Mouse (Mus musculus): ENCODE measurements around the gene St3gal2. TPM values are rescaled to one million over a fixed set of nuclear protein-coding genes. Genes with fewer than 3 reads are reported as not detected.

Gene St3gal2
- polyA plus RNA-seq, 1 experiment: 39.7 TPM

- no peaks in the 10 kb centered on the region for H3K36me3 ChIP-seq (ENCODE audit: control insufficient read depth, insufficient read depth)
- H3K4me2 ChIP-seq (ENCODE audit: low read depth): no peak overlapping the region
- TF ChIP-seq E2F4 (IDR thresholded peaks at IDR 0.05; ENCODE audit: insufficient read depth) (no peak), MYOG (IDR thresholded peaks at IDR 0.05; ENCODE audit: control insufficient read depth in 1 of 3, insufficient read depth in 1 of 3, insufficient read length in 2 of 3, low read depth in 2 of 3) (no peak), TCF12 (IDR thresholded peaks at IDR 0.05; ENCODE audit: insufficient read depth, poor library complexity, severe bottlenecking) (no peak), USF1 (IDR thresholded peaks at IDR 0.05; ENCODE audit: low read depth) (no peak), MYOD1 (IDR thresholded peaks at IDR 0.05; ENCODE audit: control insufficient read depth in 1 of 3, insufficient read length in 2 of 3, low read depth in 2 of 3) (no peak), POLR2A (IDR thresholded peaks at IDR 0.05; ENCODE audit: insufficient read length, low read depth) (no peak), SRF (IDR thresholded peaks at IDR 0.05; ENCODE audit: control insufficient read depth, insufficient read length, low read depth) (no peak), REST (IDR thresholded peaks at IDR 0.05; ENCODE audit: insufficient read depth, insufficient read length) (no peak), POLR2AphosphoS2 (IDR thresholded peaks at IDR 0.05; ENCODE audit: insufficient read length, low read depth) (no peak), TCF3 (IDR thresholded peaks at IDR 0.05; ENCODE audit: insufficient read length, low read depth) (no peak)
- H3K4me3 ChIP-seq: no peak overlapping the region
- no peak overlapping the region for H3ac ChIP-seq (ENCODE audit: control insufficient read depth, insufficient read length)
- H3K79me2 ChIP-seq (ENCODE audit: control insufficient read depth, insufficient read depth): peaks cover 19% of the 10 kb centered on the region
- no peaks in the 10 kb centered on the region for H3K27me3 ChIP-seq (ENCODE audit: control insufficient read depth, insufficient read depth, insufficient read length)
Measured at GRCm38 (mm10) chr8:110945716-110946115, 26.0 kb downstream of the St3gal2 start.

- Histone ChIP-seq H3K27me3 (ENCODE audit: control insufficient read depth, insufficient read depth, insufficient read length) (no peaks in the 10 kb centered on the region), H3K36me3 (ENCODE audit: control insufficient read depth, insufficient read depth) (no peaks in the 10 kb centered on the region), H3K4me3 (no peak overlapping the region), H3K4me2 (ENCODE audit: low read depth) (no peak overlapping the region), H3K79me2 (ENCODE audit: control insufficient read depth, insufficient read depth) (peaks cover 13% of the 10 kb centered on the region), H3ac (ENCODE audit: control insufficient read depth, insufficient read length) (no peak overlapping the region)
- TF ChIP-seq MYOG (IDR thresholded peaks at IDR 0.05; ENCODE audit: control insufficient read depth in 1 of 3, insufficient read depth in 1 of 3, insufficient read length in 2 of 3, low read depth in 2 of 3): no peak
- no peak for TF ChIP-seq MAX (IDR thresholded peaks at IDR 0.05; ENCODE audit: low read depth)
- no peak for TF ChIP-seq POLR2A (IDR thresholded peaks at IDR 0.05; ENCODE audit: insufficient read length, low read depth)
Measured at GRCm38 (mm10) chr8:110950065-110950484, 30.4 kb downstream of the St3gal2 start.

GRCm38 (mm10) chr8:110954776-110955175 lies 35.1 kb downstream of the St3gal2 start:
- H3ac ChIP-seq (ENCODE audit: control insufficient read depth, insufficient read length): no peak overlapping the region
- no peak overlapping the region for H3K4me3 ChIP-seq
- no peak for TF ChIP-seq POLR2AphosphoS2 (IDR thresholded peaks at IDR 0.05; ENCODE audit: insufficient read length, low read depth)
- no peak for TF ChIP-seq MAX (IDR thresholded peaks at IDR 0.05; ENCODE audit: low read depth)
- TF ChIP-seq USF1 (IDR thresholded peaks at IDR 0.05; ENCODE audit: low read depth): no peak
- TF ChIP-seq POLR2A (IDR thresholded peaks at IDR 0.05; ENCODE audit: insufficient read length, low read depth): no peak
- TF ChIP-seq SRF (IDR thresholded peaks at IDR 0.05; ENCODE audit: control insufficient read depth, insufficient read length, low read depth): no peak
- peaks cover 7% of the 10 kb centered on the region for H3K36me3 ChIP-seq (ENCODE audit: control insufficient read depth, insufficient read depth)
- peaks cover 8% of the 10 kb centered on the region for H3K79me2 ChIP-seq (ENCODE audit: control insufficient read depth, insufficient read depth)
- H3K4me2 ChIP-seq (ENCODE audit: low read depth): no peak overlapping the region
- no peaks in the 10 kb centered on the region for H3K27me3 ChIP-seq (ENCODE audit: control insufficient read depth, insufficient read depth, insufficient read length)

GRCm38 (mm10) chr8:110956619-110957450 lies 37.1 kb downstream of the St3gal2 start:
- Histone ChIP-seq H3K36me3 (ENCODE audit: control insufficient read depth, insufficient read depth) (peaks cover 7% of the 10 kb centered on the region), H3K27me3 (ENCODE audit: control insufficient read depth, insufficient read depth, insufficient read length) (no peaks in the 10 kb centered on the region), H3K4me3 (no peak overlapping the region), H3K79me2 (ENCODE audit: control insufficient read depth, insufficient read depth) (peaks cover under 1% of the 10 kb centered on the region), H3ac (ENCODE audit: control insufficient read depth, insufficient read length) (no peak overlapping the region), H3K4me2 (ENCODE audit: low read depth) (no peak overlapping the region)
- TF ChIP-seq MYOG (IDR thresholded peaks at IDR 0.05; ENCODE audit: control insufficient read depth in 1 of 3, insufficient read depth in 1 of 3, insufficient read length in 2 of 3, low read depth in 2 of 3) (peak in 1 of 3 experiments; percentile 22), E2F4 (IDR thresholded peaks at IDR 0.05; ENCODE audit: insufficient read depth) (no peak)

- H3K79me2 ChIP-seq (ENCODE audit: control insufficient read depth, insufficient read depth): no peaks in the 10 kb centered on the region
- H3K27me3 ChIP-seq (ENCODE audit: control insufficient read depth, insufficient read depth, insufficient read length): no peaks in the 10 kb centered on the region
- no peak overlapping the region for H3K4me2 ChIP-seq (ENCODE audit: low read depth)
- H3K36me3 ChIP-seq (ENCODE audit: control insufficient read depth, insufficient read depth): peaks cover 8% of the 10 kb centered on the region
- TF ChIP-seq MYOD1 (IDR thresholded peaks at IDR 0.05; ENCODE audit: control insufficient read depth in 1 of 3, insufficient read length in 2 of 3, low read depth in 2 of 3) (no peak), MYOG (IDR thresholded peaks at IDR 0.05; ENCODE audit: control insufficient read depth in 1 of 3, insufficient read depth in 1 of 3, insufficient read length in 2 of 3, low read depth in 2 of 3) (no peak), TCF3 (IDR thresholded peaks at IDR 0.05; ENCODE audit: insufficient read length, low read depth) (no peak), USF1 (IDR thresholded peaks at IDR 0.05; ENCODE audit: low read depth) (no peak), REST (IDR thresholded peaks at IDR 0.05; ENCODE audit: insufficient read depth, insufficient read length) (no peak), SRF (IDR thresholded peaks at IDR 0.05; ENCODE audit: control insufficient read depth, insufficient read length, low read depth) (no peak), POLR2A (IDR thresholded peaks at IDR 0.05; ENCODE audit: insufficient read length, low read depth) (no peak), CEBPB (IDR thresholded peaks at IDR 0.05; ENCODE audit: insufficient read depth, poor library complexity, severe bottlenecking) (no peak), MAX (IDR thresholded peaks at IDR 0.05; ENCODE audit: low read depth) (no peak), POLR2AphosphoS2 (IDR thresholded peaks at IDR 0.05; ENCODE audit: insufficient read length, low read depth) (no peak), TCF12 (IDR thresholded peaks at IDR 0.05; ENCODE audit: insufficient read depth, poor library complexity, severe bottlenecking) (no peak), E2F4 (IDR thresholded peaks at IDR 0.05; ENCODE audit: insufficient read depth) (no peak)
- H3K4me3 ChIP-seq: no peak overlapping the region
- H3ac ChIP-seq (ENCODE audit: control insufficient read depth, insufficient read length): no peak overlapping the region
Measured at GRCm38 (mm10) chr8:110957471-110957870, 37.7 kb downstream of the St3gal2 start.

Measured in myocyte (in vitro differentiated cells).